Mouse (Mus musculus): ENCODE results near the gene Fam53b. TPM values are rescaled to one million over a fixed set of nuclear protein-coding genes. Genes with fewer than 3 reads are reported as not detected.

Gene Fam53b
- total and polyA plus RNA-seq, 2 experiments from 2014 or later: 5.8 to 15.4 TPM

DNA sequence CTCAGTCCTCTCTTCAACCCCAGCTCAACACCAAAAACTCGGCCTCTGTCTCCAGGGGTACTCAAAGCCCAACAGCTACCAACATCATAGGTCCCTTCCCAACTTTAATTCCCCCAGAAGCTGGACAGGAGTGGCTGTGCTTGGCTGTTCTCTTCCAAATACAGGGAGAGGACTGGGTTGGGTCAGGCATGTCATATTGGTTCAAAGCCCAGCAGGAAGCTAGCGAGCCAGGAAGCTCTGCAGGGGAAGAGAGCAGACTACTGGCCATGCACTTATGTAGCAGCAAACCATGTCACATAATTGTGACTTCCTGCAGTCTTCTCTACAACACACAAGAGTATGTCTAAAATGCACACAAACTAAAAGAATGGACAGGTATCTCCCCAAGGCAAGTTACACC lies 11.6 kb downstream of the Fam53b start:
- peaks cover 13% of the 10 kb centered on the region; the same call in 1 of the 2 replicates for H3K4me1 ChIP-seq (ENCODE audit: insufficient read depth)
- WGBS: 66% methylated on average over 2 of the region's 2 CpGs
- H3K27me3 ChIP-seq (ENCODE audit: insufficient read depth, low read length): no peaks in the 10 kb centered on the region
- TF ChIP-seq CTCF (IDR thresholded peaks at IDR 0.05; ENCODE audit: low read depth): no peak
- H3K36me3 ChIP-seq (ENCODE audit: insufficient read depth): no peaks in the 10 kb centered on the region
- no peaks in the 10 kb centered on the region for H3K9me3 ChIP-seq (ENCODE audit: low read length)
- ATAC-seq (no peak), DNase-seq (no peak)
- H3K4me3 ChIP-seq (ENCODE audit: low read depth, low read length): no peak overlapping the region
- no peak overlapping the region for H3K9ac ChIP-seq
- no peak overlapping the region for H3K4me2 ChIP-seq (ENCODE audit: low read depth)
- no peak overlapping the region for H3K27ac ChIP-seq (ENCODE audit: low read depth, low read length)

- Histone ChIP-seq H3K4me1 (ENCODE audit: insufficient read depth) (peaks cover 11% of the 10 kb centered on the region; the same call in 1 of the 2 replicates), H3K4me3 (ENCODE audit: low read depth, low read length) (no peak overlapping the region), H3K9me3 (ENCODE audit: low read length) (no peaks in the 10 kb centered on the region), H3K4me2 (ENCODE audit: low read depth) (no peak overlapping the region), H3K9ac (no peak overlapping the region), H3K36me3 (ENCODE audit: insufficient read depth) (no peaks in the 10 kb centered on the region), H3K27me3 (ENCODE audit: insufficient read depth, low read length) (no peaks in the 10 kb centered on the region), H3K27ac (ENCODE audit: low read depth, low read length) (no peak overlapping the region)
- TF ChIP-seq CTCF (IDR thresholded peaks at IDR 0.05; ENCODE audit: low read depth): no peak
- WGBS: 93% methylated on average over 5 of the region's 5 CpGs
- no peak for ATAC-seq
- DNase-seq: no peak
These were observed 12.2 kb downstream of the Fam53b start for GRCm38 (mm10) chr7:132801509-132801908.

DNA sequence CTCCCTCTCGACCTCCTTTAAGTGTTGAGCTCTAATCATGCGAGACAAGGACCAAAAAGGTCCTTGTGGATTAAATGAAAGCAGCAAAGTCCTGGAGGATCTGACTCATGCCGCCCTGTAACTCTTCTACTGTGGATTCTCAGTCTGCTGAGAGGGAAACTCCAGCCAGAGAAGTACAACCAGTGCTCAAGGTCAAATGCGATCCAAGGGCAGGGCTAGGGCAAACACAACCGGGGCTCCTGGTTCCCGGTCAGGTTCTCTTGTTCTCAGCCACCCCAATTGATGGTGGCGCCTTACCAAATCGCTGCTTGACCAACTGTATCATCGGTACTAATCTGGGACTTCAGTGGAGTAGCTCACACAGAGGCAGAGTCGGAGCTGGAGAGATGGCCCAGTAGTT lies 12.8 kb downstream of the Fam53b start:
- Histone ChIP-seq H3K27ac (ENCODE audit: low read depth, low read length) (no peak overlapping the region), H3K9ac (no peak overlapping the region), H3K36me3 (ENCODE audit: insufficient read depth) (no peaks in the 10 kb centered on the region), H3K4me2 (ENCODE audit: low read depth) (no peak overlapping the region), H3K27me3 (ENCODE audit: insufficient read depth, low read length) (no peaks in the 10 kb centered on the region), H3K9me3 (ENCODE audit: low read length) (no peaks in the 10 kb centered on the region), H3K4me1 (ENCODE audit: insufficient read depth) (peaks cover 5% of the 10 kb centered on the region; the same call in 1 of the 2 replicates), H3K4me3 (ENCODE audit: low read depth, low read length) (no peak overlapping the region)
- ATAC-seq (no peak), DNase-seq (no peak)
- no peak for TF ChIP-seq CTCF (IDR thresholded peaks at IDR 0.05; ENCODE audit: low read depth)
- 83% methylated on average over 10 of the region's 10 CpGs for WGBS

- no peak overlapping the region for H3K27ac ChIP-seq (ENCODE audit: low read depth, low read length)
- 90% methylated on average over 5 of the region's 5 CpGs for WGBS
- H3K4me1 ChIP-seq (ENCODE audit: insufficient read depth): no peaks in the 10 kb centered on the region
- H3K27me3 ChIP-seq (ENCODE audit: insufficient read depth, low read length): no peaks in the 10 kb centered on the region
- no peaks in the 10 kb centered on the region for H3K36me3 ChIP-seq (ENCODE audit: insufficient read depth)
- no peak overlapping the region for H3K4me3 ChIP-seq (ENCODE audit: low read depth, low read length)
- ATAC-seq (peak; percentile 69), DNase-seq (no peak)
- no peak overlapping the region for H3K4me2 ChIP-seq (ENCODE audit: low read depth)
- H3K9me3 ChIP-seq (ENCODE audit: low read length): no peaks in the 10 kb centered on the region
- no peak overlapping the region for H3K9ac ChIP-seq
- TF ChIP-seq CTCF (IDR thresholded peaks at IDR 0.05; ENCODE audit: low read depth): peak; percentile 32
These were observed 14.3 kb downstream of the Fam53b start for GRCm38 (mm10) chr7:132799119-132800016.

- DNase-seq (no peak), ATAC-seq (no peak)
- H3K9ac ChIP-seq: no peak overlapping the region
These were observed 18.5 kb downstream of the Fam53b start for GRCm38 (mm10) chr7:132795141-132795540.

DNA sequence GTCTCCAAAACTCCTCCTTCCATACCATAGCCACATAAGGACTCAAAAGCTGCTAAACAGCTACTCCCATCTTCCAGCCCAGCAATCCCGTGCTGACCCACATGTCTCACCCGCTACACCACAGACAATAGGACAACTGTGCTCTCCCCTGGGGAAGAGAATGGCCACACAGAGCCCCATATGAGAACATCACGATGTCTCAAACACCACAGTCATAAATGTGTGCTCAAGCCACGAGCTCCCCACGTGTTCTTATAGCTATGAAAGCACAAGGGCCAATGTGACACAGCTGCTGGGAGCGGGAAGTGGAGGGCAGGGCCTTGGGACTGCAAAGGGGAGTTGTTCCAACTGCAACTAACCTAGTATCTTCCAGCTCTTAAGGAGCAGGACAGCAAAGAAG lies 20.2 kb downstream of the Fam53b start:
- no peaks in the 10 kb centered on the region for H3K27me3 ChIP-seq (ENCODE audit: insufficient read depth, low read length)
- no peak for DNase-seq
- TF ChIP-seq CTCF (IDR thresholded peaks at IDR 0.05; ENCODE audit: low read depth): no peak
- H3K4me2 ChIP-seq (ENCODE audit: low read depth): no peak overlapping the region
- H3K9me3 ChIP-seq (ENCODE audit: low read length): no peaks in the 10 kb centered on the region
- no peaks in the 10 kb centered on the region for H3K36me3 ChIP-seq (ENCODE audit: insufficient read depth)
- no peaks in the 10 kb centered on the region for H3K4me1 ChIP-seq (ENCODE audit: insufficient read depth)
- no peak; the same call in 1 of the 2 replicates for ATAC-seq
- H3K9ac ChIP-seq: no peak overlapping the region
- no peak overlapping the region for H3K27ac ChIP-seq (ENCODE audit: low read depth, low read length)
- 78% methylated on average over 6 of the region's 6 CpGs for WGBS
- no peak overlapping the region for H3K4me3 ChIP-seq (ENCODE audit: low read depth, low read length)

More at GRCm38 (mm10) chr7:132795141-132795540, 18.5 kb downstream of the Fam53b start:
- Histone ChIP-seq H3K27me3 (ENCODE audit: insufficient read depth, low read length) (no peaks in the 10 kb centered on the region), H3K4me2 (ENCODE audit: low read depth) (no peak overlapping the region), H3K9me3 (ENCODE audit: low read length) (no peaks in the 10 kb centered on the region), H3K27ac (ENCODE audit: low read depth, low read length) (no peak overlapping the region), H3K4me3 (ENCODE audit: low read depth, low read length) (no peak overlapping the region), H3K4me1 (ENCODE audit: insufficient read depth) (no peaks in the 10 kb centered on the region), H3K36me3 (ENCODE audit: insufficient read depth) (no peaks in the 10 kb centered on the region)
- TF ChIP-seq CTCF (IDR thresholded peaks at IDR 0.05; ENCODE audit: low read depth): no peak
- 91% methylated on average over 5 of the region's 5 CpGs for WGBS

- Histone ChIP-seq H3K9ac (no peak overlapping the region), H3K4me1 (ENCODE audit: insufficient read depth) (peaks cover 9% of the 10 kb centered on the region), H3K4me3 (ENCODE audit: low read depth, low read length) (no peak overlapping the region), H3K36me3 (ENCODE audit: insufficient read depth) (no peaks in the 10 kb centered on the region), H3K4me2 (ENCODE audit: low read depth) (no peak overlapping the region), H3K9me3 (ENCODE audit: low read length) (no peaks in the 10 kb centered on the region), H3K27me3 (ENCODE audit: insufficient read depth, low read length) (no peaks in the 10 kb centered on the region), H3K27ac (ENCODE audit: low read depth, low read length) (no peak overlapping the region)
- TF ChIP-seq CTCF (IDR thresholded peaks at IDR 0.05; ENCODE audit: low read depth): no peak
- WGBS: 91% methylated on average over 14 of the region's 14 CpGs
- DNase-seq: no peak
- no peak for ATAC-seq
These were observed 23.1 kb downstream of the Fam53b start for GRCm38 (mm10) chr7:132790447-132791219.

Measured in forebrain, postnatal 0 days (tissue).